Mouse (Mus musculus): Measurements from ENCODE around the gene Uox.

Uox gene

GRCm38 (mm10) chr3:146570148-146570782 lies at the start of gene Uox:
TSS of gene Uox (plus strand) at chr3:146570426.
- no peak for DNase-seq (ENCODE audit: low spot score)

DNA sequence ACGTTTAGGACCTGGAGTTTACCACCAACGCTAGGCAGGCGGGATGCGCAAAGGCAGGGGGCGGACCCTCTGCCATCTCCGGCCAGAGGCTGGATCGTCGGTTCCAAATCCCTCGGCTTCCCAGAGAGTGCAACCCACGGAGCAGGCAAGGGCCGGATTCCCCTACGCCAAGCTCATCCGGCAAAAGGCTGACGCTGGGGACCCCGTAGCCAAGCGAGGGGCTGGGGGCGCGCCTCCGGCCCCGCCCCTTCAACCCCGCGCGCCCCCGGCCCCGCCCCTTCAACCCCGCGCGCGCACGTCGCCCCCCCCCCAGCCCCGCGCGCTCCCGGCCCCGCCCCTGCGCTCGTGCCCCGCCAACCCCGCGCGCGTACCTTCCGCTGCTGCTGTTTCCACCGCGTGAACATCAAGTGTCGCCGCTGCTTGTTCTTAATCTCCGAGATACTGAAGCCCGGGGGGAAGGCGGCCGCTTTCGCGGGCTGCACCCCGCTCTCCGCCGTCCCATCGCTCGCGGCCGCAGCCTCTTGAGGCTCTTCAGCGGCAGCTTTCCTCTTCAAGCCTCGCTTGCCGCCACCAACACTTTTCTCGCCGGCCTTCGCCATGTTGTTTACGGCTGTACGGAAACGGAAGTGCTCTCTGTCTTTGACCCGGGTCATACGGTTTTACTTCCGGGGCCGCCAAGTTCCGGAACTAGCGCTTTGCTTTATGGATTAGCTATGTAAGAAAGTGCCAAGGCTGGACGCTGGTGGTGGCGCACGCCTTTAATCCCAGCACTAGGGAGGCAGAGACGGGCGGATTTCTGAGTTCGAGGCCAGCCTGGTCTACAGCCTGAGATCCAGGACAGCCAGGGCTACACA lies 49.2 kb upstream of the Uox start, which contains the start of gene Rpf1:
Gene Rpf1 (minus strand): TSS at position 632 of the 854 bp plus-strand sequence.
- peak; percentile 85 for DNase-seq (ENCODE audit: low spot score)

GRCm38 (mm10) chr3:146521652-146522020 lies 48.6 kb upstream of the Uox start:
- no peak for DNase-seq (ENCODE audit: low spot score)

DNA sequence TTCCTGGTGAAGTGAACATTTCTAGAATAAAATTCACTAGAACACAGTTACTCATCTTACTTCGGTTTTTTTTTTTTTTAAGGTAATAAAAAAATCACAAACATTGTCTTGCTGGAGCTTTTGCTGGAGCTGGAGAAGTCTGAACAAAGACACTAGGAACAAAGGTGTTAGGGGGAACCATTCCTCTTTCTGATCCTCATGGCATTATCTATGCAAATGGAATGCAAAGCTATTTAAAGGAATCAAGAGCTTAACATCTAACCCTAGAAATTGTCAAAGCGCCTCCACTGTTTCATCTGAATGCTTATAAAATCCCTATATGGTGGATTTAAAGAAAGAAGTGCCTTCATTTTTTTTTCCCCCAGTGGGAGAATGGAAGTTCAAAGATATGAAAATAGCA lies 41.9 kb upstream of the Uox start:
- DNase-seq (ENCODE audit: low spot score), result no peak

- DNase-seq (ENCODE audit: low spot score), result no peak
Observed at GRCm38 (mm10) chr3:146534986-146535385, 35.2 kb upstream of the Uox start.

DNA sequence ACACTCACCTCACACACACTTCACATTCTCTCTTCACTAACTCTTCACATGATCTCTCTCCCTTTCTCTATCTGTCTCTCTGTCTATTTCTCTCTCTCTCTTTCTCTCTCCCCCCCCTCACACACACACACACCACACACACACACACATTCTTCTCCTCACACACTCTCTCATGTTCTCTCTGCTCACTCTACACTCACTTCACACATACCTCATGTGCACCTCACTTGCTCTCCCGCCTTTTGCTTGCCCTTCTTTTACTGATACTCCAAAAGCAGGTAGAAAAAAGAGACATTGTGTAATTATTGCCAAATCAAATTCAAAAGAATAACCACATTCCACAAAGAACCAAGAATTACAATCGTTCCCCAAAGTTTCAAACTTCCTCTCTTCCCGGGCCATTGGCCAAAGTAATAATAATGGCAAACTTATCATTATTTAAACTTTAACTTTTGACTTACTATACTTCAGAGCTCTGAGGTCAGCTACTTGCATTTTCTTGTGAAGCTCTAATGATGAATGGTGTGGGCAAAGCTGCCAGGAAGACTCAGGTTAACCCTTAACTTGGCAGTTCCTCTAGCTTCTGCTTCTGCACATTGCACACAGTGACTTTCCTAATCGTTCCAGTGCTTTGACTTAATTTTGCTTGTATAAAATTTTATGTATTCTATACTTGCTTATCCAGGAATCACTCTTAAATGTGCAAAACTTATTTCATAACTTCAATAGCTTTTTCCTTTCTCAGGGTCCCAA lies 29.5 kb upstream of the Uox start:
- DNase-seq (ENCODE audit: low spot score), result no peak

DNA sequence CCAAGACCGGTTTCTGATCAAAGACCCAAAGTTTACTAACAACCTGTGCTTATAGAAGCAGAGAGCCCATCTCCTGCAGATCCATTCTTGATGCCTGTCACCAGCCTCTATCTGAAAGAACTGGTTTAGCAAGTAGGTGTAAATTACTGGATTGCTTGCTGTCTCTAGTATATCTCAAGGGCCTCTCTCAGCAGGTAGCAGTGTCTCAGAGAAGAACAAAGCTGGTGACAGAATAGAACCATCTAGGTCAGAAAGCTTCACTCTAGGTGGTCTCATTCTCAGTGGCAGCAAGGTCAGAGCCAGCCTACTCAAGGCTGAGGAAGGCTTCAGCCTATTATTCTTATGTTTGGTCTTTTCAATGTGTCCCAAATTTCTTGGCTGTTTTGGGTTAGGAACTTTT lies 26.6 kb upstream of the Uox start:
- no peak for DNase-seq (ENCODE audit: low spot score)

GRCm38 (mm10) chr3:146554816-146555215 lies 15.4 kb upstream of the Uox start:
- no peak for DNase-seq (ENCODE audit: low spot score)

- no peak for DNase-seq (ENCODE audit: low spot score)
Observed at GRCm38 (mm10) chr3:146556567-146556966, 13.7 kb upstream of the Uox start.

DNA sequence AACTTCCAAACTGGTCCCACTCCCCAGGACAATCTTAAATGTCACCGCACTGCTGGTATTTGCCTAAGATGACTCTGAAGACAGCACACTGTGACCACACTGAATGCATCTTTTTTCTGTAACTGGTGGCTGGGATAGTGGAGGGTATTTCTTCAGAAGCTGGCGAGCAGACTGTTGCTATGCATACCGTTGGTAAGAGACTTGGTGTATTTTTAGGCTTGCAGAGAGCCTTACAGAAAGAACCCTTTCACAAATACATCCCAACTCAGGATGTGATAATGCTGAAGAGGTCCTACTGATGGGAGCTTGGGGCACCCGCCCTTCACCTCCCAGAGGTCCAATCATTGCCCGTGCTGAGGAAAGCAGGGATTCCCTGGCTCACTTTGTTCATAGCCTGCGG lies 12.7 kb upstream of the Uox start:
- no peak for DNase-seq (ENCODE audit: low spot score)

DNA sequence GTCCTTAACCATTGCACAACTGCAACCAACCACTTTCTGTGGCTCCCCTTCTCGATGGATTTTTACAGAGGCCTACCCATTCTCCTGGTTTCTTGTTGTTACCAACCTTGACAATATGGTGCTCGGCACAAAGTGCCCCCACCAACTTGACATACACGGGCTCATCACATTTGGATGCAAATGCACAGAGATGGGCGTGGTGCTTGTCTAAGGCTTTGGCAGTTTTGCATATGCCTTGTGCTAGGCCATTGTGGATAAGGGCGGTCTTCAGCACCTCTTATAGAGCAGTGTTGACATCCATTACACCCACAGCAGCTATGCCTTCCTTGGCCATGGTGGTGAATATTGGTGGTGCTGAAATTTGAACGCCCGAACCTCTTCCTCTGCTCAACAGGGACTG lies 7.3 kb upstream of the Uox start:
- no peak for DNase-seq (ENCODE audit: low spot score)

- DNase-seq (ENCODE audit: low spot score), result peak; percentile 62
Observed at GRCm38 (mm10) chr3:146564268-146565064, 5.8 kb upstream of the Uox start.

GRCm38 (mm10) chr3:146565065-146565411 lies 5.2 kb upstream of the Uox start:
- DNase-seq (ENCODE audit: low spot score), result no peak

GRCm38 (mm10) chr3:146567366-146567765 lies 2.9 kb upstream of the Uox start:
- DNase-seq (ENCODE audit: low spot score), result no peak

DNA sequence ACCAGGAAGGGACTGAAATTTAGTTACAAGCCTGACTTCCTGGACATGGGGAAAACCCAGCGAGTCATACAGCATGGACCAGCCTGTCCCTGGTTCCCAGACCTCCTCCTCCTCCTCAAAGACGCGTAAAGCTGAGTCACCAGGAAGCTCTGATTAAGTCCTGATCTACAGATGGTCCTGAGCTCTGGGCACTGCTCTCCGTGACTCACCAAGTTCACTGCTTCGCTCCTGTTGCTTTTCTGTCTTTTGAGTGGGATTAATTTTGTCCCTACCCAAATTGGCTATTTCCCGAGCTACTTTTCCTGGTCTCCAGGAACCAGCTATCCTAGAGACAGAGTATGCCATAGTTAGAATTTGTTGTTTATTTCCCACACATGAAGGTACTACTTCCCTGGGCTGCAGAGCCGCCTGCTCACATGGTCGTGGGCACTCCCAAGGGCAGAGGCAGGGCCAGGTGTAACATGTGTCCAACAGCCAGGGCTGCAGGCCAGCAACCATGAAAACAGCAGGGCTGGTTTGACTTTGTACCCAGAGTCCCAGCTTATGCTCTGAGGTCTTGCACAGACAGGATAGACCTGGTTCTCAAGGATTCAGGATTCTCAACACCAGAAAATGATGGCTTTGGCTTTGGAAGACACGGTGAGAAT lies 2.2 kb upstream of the Uox start:
- DNase-seq (ENCODE audit: low spot score), result no peak

- DNase-seq (ENCODE audit: low spot score), result no peak
Observed at GRCm38 (mm10) chr3:146569594-146569993, 632 bp upstream of the Uox start.

DNA sequence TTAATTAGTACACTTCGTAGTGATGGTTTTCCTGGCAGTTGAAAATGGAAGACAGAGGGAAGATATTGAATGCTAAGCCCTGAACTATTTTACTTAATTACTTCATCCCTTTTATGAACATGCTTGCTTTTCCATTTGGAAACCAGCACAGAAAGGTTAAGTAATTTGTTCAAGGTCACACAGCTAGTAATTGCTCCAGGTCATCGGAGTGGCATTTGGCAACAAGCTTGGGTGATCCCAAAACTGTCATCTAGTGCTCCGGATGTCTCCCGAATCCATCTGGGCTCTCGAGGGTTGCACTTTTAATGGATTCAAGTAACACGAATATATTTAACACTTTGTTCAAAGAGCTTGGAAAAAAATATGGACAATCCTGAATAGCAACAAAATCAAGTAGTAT lies 713 bp downstream of the Uox start:
- no peak for DNase-seq (ENCODE audit: low spot score)

GRCm38 (mm10) chr3:146571341-146571740 lies 1.1 kb downstream of the Uox start:
- DNase-seq (ENCODE audit: low spot score), result no peak

GRCm38 (mm10) chr3:146577591-146577990 lies 7.4 kb downstream of the Uox start:
- DNase-seq (ENCODE audit: low spot score), result no peak

DNA sequence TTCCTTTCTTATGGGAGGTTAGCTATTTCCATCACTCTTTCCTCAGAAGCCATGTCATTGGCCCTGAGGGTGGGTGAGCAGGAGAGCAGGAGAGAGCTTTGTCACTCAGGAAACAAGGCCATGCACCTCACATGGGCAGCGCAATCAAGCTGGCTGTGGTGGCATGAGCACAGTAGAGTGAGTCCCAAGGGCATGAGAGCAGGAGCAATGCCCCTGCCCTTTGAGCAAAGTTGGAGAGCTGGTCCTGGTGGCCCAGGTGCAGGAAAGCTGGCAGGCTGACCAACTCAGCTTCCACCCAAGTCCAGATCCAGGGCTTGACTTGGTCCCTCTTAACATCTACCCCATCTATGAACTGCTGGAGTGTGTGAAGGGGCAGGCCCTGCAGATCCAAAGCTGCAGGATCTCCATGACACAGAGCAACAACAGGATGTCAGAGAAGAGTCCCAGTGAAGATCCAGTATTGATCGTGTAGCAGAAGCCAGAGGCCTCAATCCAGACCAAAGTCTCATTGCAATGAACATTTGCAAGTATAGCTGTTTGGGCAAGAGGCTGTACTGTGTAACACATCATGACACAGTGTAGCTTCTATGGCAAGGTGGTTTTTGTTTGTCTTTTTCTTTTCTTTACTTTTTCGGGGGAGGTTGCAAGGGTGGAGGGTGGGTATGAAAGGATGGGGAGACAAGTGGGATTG lies 10.0 kb downstream of the Uox start:
- no peak for DNase-seq (ENCODE audit: low spot score)

- DNase-seq (ENCODE audit: low spot score), result no peak
Observed at GRCm38 (mm10) chr3:146583478-146583877, 13.3 kb downstream of the Uox start.
